Mouse (Mus musculus): ENCODE measurements at regions not wholly inside any gene's neighbourhood (a gene's known extent, or its start where the extent isn't known, plus 50 kb on each side); places are given as distances from the start of the nearest gene placed in this dataset.

GRCm38 (mm10) chr5:75880088-75880684, 98.1 kb downstream of the Kdr start:
- in situ Hi-C loops (cut with MboI; ENCODE audit: unreplicated experiment in 2 of 2), result no loop called here

- in situ Hi-C loops (cut with MboI; ENCODE audit: unreplicated experiment in 2 of 2), result loop anchor here in 1 of 2 experiments (10.0 kb wide), 1 partner anchor 966 kb away; no protein-coding TSS in a partner anchor
These were observed 99.9 kb downstream of the Kdr start for GRCm38 (mm10) chr5:75878361-75878760.

- in situ Hi-C loops (cut with MboI; ENCODE audit: unreplicated experiment in 2 of 2), result loop anchor here in 1 of 2 experiments (10.0 kb wide), 1 partner anchor 967 kb away; no protein-coding TSS in a partner anchor
These were observed 100.7 kb downstream of the Kdr start for GRCm38 (mm10) chr5:75877609-75877971.

GRCm38 (mm10) chr5:75876871-75877608, 101.2 kb downstream of the Kdr start:
- in situ Hi-C loops (cut with MboI; ENCODE audit: unreplicated experiment in 2 of 2), result loop anchor here in 1 of 2 experiments (10.0 kb wide), 1 partner anchor 968 kb away; no protein-coding TSS in a partner anchor

GRCm38 (mm10) chr5:75871120-75871519, 107.1 kb downstream of the Kdr start:
- in situ Hi-C loops (cut with MboI; ENCODE audit: unreplicated experiment in 2 of 2), result loop anchor here in 1 of 2 experiments (5.0 to 25.0 kb wide), 4 partner anchors 541 to 1434 kb away; no protein-coding TSS in a partner anchor

- in situ Hi-C loops (cut with MboI; ENCODE audit: unreplicated experiment in 2 of 2), result loop anchor here in 1 of 2 experiments (5.0 to 25.0 kb wide), 4 partner anchors 542 to 1433 kb away; no protein-coding TSS in a partner anchor
These were observed 107.6 kb downstream of the Kdr start for GRCm38 (mm10) chr5:75870666-75871065.

GRCm38 (mm10) chr5:75869535-75869934, 108.7 kb downstream of the Kdr start:
- in situ Hi-C loops (cut with MboI; ENCODE audit: unreplicated experiment in 2 of 2), result loop anchor here (5.0 to 25.0 kb wide), 5 partner anchors 543 to 1432 kb away; no protein-coding TSS in a partner anchor

GRCm38 (mm10) chr5:75865096-75865495, 113.2 kb downstream of the Kdr start:
- in situ Hi-C loops (cut with MboI; ENCODE audit: unreplicated experiment in 2 of 2), result loop anchor here (5.0 to 25.0 kb wide), 5 partner anchors 547 to 1428 kb away; no protein-coding TSS in a partner anchor

- in situ Hi-C loops (cut with MboI; ENCODE audit: unreplicated experiment in 2 of 2), result loop anchor here (10.0 to 25.0 kb wide), 3 partner anchors 681 to 1426 kb away; no protein-coding TSS in a partner anchor
These were observed 114.9 kb downstream of the Kdr start for GRCm38 (mm10) chr5:75863358-75863757.

- in situ Hi-C loops (cut with MboI; ENCODE audit: unreplicated experiment in 2 of 2), result loop anchor here (10.0 to 25.0 kb wide), 3 partner anchors 682 to 1425 kb away; no protein-coding TSS in a partner anchor
These were observed 115.6 kb downstream of the Kdr start for GRCm38 (mm10) chr5:75862630-75862991.

GRCm38 (mm10) chr5:75861916-75862629, 116.2 kb downstream of the Kdr start:
- in situ Hi-C loops (cut with MboI; ENCODE audit: unreplicated experiment in 2 of 2), result loop anchor here (10.0 to 25.0 kb wide), 3 partner anchors 683 to 1425 kb away; no protein-coding TSS in a partner anchor

GRCm38 (mm10) chr5:75859316-75859836, 118.9 kb downstream of the Kdr start:
- in situ Hi-C loops (cut with MboI; ENCODE audit: unreplicated experiment in 2 of 2), result loop anchor here (10.0 to 25.0 kb wide), 3 partner anchors 703 to 1545 kb away; no protein-coding TSS in a partner anchor

GRCm38 (mm10) chr5:75850855-75851254, 127.4 kb downstream of the Kdr start:
- in situ Hi-C loops (cut with MboI; ENCODE audit: unreplicated experiment in 2 of 2), result loop anchor here (10.0 to 25.0 kb wide), 3 partner anchors 711 to 1536 kb away; no protein-coding TSS in a partner anchor

- in situ Hi-C loops (cut with MboI; ENCODE audit: unreplicated experiment in 2 of 2), result no loop called here
These were observed 130.3 kb downstream of the Kdr start for GRCm38 (mm10) chr5:75847966-75848365.

GRCm38 (mm10) chr5:75847341-75847740, 130.9 kb downstream of the Kdr start:
- in situ Hi-C loops (cut with MboI; ENCODE audit: unreplicated experiment in 2 of 2), result no loop called here

GRCm38 (mm10) chr5:75846016-75846415, 132.2 kb downstream of the Kdr start:
- in situ Hi-C loops (cut with MboI; ENCODE audit: unreplicated experiment in 2 of 2), result no loop called here

- in situ Hi-C loops (cut with MboI; ENCODE audit: unreplicated experiment in 2 of 2), result no loop called here
These were observed 134.5 kb downstream of the Kdr start for GRCm38 (mm10) chr5:75843807-75844206.

- in situ Hi-C loops (cut with MboI; ENCODE audit: unreplicated experiment in 2 of 2), result no loop called here
These were observed 137.8 kb downstream of the Kdr start for GRCm38 (mm10) chr5:75840421-75840820.

- in situ Hi-C loops (cut with MboI; ENCODE audit: unreplicated experiment in 2 of 2), result no loop called here
These were observed 142.7 kb downstream of the Kdr start for GRCm38 (mm10) chr5:75835556-75835961.
